Mouse (Mus musculus) adrenal gland, postnatal 4 days (tissue): ENCODE results near the gene Rtn4rl1. TPM values are rescaled to one million over a fixed set of nuclear protein-coding genes. Genes with fewer than 3 reads are reported as not detected.
"Not testable (repeated sequence)": the region's sequence is repeated elsewhere in the genome, so short reads cannot be mapped to it uniquely, and the experiment has no call there.

Experiments
- DNase-seq, 2 experiments: peaks; one replicate each; pipeline ENCODE4 v3.0.0; 2021 to 2022; ENCODE audit warnings: low spot score in 2 of 2, mixed read lengths in 2 of 2
- total RNA-seq, 2 experiments: library from RNA; stranded (reverse); gene quantifications; 2 replicates each; pipeline ENCODE4 v1.2.3; 2021

Gene Rtn4rl1
- total RNA-seq, 2 experiments from 2014 or later, result 33.3 to 33.8 TPM

DNA sequence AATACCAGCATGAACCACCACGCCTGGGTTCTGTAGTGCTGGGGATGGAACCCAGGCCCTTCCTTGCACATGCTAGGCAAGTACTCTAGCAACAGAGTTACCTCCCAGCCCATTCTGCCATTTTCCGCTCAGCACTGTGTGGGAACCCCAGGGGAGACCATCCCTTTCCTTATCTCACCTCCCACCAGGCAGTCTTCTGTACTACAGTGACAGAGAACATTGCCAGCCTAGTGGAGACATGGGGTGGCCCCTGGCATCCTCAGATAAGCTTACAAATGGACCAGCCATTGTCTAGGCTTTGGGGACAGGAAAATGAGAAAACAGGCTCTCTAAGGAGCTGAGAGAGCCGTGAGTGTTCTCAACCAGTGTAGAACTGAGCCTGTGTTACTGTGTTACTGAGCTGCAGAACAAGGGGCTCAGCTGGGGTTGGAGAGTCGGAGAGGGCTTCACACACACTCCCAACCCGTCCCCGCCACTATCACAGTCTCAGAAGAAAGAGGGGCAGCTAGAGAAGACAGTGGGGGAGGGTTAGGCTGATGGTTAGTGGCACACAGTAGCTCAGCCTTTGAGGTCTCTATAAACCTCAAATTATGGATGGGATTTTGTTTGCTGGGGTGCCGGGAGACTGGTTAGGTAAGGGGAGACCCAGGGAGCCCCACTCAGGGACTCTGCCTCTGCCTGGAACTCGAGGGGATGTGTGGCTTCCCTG, 76.8 kb downstream of the Rtn4rl1 start:
- DNase-seq, result no peak

DNA sequence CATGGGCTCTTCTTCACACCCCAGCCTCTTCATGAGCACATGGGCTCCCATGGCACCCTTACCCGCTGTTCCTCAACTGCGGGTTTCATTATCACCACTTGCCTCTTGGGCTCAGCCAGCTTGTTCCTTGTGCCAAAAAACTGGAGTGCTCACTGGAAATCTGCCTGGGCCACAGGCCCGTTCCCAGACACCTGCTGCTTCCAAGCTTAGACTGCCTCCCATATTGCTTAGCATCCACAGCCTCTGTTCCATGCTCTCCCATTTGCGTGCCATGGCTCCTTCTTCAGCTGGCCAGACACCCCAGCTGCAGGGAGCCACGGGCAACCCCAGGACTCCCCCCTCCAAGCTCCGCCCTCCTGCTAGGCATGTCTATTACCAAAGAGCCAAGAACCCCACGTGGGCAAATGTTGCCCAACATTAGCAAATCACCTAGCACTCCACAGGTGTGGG, 77.4 kb downstream of the Rtn4rl1 start:
- no peak for DNase-seq

DNA sequence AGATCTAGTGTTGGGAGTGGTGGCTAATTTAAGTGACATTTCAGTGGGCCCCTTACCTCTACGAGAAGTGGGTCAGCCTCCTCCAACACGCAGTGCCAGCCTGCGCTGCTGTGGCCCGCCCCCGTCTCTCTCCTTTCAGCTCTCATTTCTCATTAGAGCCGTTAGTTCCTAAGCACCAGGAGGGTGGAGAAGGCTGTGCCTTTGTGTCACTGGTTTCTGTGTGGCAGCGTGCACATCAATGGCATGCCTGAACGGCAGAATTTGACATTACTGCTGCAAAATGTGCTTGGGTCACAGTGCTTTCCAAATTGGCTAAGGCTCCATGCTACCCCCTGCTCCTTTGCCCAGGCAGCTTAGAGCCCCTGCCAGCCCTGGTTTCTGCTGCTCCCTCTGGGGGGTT, 79.9 kb downstream of the Rtn4rl1 start:
- DNase-seq, result no peak

DNA sequence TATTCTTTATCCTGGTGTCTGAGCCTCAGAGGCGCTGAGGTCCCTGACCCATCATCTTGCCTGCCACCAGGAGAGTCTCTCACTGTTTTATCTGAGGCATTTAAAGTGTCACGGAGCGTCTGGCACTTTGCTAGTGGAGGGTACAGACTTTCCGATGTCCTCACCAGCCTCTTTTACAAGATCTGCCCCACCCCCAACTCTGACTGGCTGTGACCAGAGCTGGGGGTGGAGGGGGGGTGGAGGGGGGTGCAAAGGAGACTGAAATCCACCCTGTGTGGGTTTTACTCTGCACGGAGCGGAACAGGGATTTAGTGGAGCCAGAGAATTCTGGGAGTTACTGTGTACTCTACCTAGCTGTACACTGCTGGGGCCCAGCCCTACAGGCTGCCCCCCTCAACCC, 81.5 kb downstream of the Rtn4rl1 start:
- no peak for DNase-seq

DNA sequence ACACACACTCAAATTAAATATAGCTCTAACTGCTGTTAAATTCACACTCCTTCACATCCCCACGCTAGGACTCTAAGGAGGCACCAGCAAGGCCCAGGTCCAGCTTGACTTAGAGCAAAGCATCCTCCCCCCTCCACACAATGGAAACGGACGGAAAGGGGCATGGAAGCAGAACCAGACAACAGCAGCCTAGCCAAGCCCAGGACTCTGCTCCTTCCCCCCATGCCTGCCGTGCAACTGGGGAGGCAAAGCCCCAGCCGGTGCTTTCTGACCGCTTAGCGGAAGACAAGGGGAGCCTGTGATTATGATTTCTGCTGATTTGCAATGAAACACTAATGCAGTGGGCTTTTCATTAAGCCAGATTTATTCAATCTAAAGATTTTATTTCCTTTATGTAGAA, 84.5 kb downstream of the Rtn4rl1 start:
- no peak for DNase-seq

DNA sequence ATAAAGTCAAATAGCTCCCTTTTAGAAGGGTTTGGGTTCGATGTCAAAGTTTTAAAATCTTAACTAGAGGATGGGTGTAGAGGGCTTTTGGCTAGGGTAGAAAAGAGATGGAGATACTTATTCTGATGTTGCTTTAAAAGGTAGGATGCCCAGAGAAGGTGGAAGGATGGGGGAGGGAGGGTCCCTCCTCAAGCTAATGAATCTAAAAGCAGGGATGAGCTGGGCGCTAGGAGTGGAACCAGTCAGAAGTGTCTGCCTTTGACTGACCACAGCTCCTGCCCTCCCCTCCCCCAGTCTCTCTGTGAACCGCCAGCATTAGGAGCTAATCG, 85.4 kb downstream of the Rtn4rl1 start:
- no peak for DNase-seq

DNA sequence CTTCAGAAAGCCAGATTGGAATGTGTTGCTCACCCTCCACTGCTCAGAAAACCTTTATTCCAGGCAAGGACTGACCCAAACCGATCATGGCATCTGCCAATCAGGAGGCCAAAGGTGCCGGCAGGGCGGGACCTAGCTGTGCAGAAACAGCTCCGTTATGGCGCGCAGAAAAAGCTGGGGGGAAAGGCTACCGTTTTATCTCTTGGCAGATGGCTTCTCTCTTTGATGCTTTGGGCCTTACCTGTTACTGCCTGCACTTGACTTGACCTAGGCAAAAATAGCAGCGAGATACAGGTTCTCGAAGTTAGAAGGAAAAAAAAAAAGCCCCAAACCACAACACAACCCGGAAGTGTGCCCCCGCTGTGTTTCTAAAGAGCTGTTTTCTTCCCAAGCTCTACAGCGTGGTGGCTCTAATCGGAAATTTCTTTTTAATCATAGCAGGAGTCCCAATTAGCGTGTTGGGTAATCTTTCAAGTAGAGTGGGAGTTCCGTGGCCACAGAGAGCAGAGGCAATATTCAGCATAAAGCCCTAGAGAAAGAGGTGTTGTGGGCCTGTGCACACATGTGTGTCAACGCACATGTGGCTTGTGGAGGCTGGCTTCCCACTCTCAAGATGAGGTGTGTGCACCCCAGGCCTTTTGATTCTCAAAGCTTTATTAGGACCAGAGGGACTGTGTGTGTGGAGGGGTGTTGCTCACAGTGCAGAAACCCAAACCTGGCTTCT, 85.9 kb downstream of the Rtn4rl1 start:
- no peak for DNase-seq

DNA sequence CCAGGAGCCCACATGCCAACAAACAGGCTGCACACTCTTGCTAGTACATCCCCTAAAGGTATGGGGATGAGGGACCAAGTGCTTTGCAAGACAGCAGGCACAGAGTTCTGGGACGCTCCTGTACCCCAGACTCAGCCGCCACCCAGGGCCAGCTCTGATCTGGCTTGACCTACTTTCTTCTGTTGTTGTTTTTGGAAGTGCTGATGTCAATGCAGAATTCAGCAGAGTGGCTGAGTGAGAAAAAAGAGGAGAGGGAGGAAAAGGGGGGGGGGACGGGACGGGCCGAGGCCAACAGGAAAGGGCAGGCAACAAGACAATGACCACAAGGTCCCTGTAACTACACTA, 86.5 kb downstream of the Rtn4rl1 start:
- no peak for DNase-seq

DNA sequence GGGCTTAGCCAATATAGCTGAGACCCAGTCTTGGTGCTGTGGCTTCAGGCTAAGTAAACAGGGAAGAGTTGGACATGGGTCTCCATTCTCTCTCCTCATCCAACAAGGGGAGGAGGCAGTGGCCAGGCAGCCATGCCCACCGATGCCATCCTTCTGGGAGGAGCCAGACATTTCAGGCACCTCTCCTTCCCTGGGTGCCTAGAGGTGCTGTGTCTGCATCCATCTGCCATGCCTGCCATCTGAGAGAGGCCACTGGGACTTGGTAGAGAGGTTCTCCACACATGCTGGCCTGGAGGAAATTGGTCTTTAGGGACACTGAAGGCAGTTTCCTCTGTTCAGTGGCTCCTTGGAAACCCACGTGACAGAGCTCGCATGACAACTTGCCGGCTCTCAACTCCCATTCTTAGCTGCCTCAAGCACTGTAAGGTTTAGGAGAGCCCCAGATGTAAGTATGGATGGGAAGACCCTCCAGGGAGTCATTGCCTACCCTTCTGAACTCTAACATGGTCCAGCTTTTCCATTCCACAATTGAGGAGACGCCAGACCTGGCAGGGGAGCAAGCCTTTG, 86.9 kb downstream of the Rtn4rl1 start:
- DNase-seq, result no peak

DNA sequence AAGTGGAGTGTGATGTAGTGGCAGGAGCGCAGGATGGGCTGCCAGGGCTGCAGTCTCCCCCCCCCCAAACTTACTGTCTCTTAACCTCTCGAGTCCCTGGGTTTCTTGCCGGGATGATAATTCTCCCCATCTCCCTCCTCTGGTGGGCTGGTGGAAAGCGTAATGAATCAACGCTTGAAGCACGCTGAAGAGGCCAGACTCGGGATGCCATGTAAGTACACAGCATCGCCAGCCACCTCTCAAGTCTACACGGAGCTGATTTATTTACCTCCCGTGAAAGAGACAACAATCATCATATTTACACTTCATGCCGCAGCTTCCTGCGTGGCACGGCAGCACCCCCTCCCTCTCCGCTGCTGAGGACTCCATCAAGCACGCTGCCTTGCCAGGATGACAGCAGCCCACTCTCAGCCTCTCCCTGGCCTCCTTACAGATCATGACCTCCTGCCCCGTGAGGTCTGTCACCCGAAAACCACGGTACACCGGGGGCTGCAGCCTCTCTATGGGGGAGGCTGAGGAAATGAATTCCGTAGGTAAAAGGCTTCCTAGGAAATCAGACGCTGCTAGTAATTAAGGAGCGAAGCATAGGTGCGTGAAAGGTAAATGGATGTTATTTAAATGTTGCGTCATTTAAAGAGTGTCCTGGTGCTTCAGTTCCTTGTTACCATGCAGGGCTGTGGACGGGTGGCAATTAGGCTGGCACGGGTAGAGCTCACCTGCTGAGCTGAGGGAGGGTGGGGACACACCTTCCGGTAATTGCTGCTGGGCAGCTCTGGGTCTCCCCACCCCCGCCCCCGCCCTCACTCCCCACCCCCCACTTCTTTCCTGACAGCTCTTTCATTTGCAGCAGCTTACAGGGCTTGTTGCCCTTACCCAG, 88.0 kb downstream of the Rtn4rl1 start:
- DNase-seq, result no peak

DNA sequence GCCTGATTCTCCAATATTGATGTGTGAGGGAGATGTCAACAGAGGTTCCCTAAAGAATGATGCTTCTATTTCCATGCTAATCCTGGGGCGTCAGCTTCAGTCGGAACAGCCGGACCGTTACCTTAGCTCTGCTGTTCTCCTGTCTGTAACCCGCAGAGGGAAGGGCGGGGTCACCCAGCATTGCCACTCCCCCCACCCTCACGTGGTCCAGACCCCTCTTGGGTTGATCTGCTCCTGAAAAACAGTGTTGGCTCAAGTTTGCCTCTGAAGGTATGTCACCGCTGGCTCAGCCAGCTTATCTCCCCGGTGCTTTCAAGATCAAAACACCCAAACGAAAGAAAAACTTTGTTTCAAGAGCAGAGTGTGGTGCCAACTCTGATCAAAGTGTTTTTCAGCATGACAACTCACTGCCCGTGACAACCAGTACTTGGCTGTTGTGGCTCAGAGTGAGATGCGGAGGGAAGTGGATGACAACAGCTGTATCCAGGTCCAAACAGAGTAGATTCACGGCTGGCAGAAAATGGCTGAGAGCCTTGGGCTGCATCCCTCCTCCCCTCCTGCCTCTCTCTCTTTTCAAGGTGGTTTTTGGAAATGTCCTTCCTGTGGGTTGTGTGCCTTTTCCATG, 89.0 kb downstream of the Rtn4rl1 start:
- no peak for DNase-seq

DNA sequence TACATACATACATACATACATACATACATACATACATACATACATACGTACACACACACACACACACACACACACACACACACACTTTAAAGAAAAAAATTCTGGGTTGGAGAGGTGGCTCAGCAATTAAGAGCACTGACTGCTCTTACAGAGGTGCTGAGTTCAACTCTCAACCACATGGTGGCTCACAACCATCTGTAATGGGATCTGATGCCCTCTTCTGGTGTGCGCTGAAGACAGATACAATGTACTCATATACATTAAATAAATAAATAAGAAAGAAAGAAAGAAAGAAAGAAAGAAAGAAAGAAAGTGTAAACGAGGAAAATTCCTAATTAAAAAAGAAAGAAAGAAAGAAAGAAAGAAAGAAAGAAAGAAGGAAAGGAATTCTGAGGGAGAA, 90.2 kb downstream of the Rtn4rl1 start:
- not testable (repeated sequence) for DNase-seq

DNA sequence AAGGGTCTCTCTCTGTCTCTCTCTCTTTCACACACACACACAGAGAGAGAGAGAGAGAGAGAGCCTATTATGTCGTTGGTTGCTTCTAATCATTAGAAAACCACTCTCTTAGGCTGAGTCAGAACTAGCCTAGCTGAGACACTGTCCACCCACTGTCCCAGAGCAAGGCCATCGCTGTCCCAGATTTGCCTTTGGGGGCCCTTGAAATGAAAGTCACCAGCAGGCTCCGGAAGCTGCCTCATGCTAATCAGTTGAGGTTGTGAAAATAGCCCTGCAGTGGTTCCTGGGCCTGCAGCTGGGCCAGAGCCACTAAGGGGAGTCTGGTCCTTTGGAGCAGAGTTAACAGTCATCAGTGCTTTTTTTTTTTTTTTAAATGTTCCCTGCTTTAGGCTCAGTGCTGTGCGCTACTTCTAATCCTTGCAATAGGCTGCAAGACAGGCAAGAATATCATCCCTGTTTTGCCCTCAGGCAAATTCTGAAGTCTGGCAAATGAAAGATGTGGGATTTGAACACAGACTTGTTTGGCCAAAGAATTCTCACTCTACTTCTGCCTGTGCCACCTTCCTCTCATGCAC, 92.4 kb downstream of the Rtn4rl1 start:
- DNase-seq, result no peak

DNA sequence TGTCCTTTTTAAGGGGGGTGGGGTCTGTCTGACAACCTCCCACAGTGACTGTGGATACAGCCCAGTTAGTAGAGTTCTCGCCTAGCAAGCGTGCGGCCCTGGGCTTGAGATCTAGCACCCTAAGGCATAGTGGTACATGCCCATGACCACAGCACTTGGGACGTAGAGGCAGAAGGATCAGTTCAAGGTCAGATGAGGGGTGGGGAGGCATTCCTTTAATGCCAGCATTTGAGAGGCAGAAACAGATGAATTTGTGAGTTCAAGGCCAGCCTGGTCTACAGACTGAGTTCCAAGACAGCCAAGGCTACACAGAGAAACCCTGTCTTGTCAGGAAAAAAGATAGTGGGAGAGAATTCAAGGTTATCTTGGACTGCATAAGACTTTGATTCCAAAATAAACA, 93.3 kb downstream of the Rtn4rl1 start:
- no peak for DNase-seq

DNA sequence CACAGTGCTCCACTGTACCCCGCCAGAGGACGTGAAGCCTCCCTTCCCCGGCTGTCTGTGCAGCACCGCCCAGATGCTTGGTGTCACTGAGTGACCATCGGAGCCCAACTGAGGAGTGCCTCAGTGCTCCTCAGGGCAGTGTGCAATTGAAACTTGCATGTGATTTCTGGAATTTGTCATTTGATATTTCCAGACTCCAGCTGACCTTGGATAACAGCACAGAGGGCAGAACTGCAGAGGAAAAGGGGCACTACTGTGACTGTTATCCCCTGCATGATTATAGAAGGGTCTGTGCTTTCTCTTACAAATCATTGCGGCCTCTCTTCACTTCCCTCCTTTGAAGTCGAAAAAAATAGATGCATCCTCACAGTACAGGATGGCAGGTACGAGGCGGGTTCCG, 94.4 kb downstream of the Rtn4rl1 start:
- DNase-seq, result no peak

DNA sequence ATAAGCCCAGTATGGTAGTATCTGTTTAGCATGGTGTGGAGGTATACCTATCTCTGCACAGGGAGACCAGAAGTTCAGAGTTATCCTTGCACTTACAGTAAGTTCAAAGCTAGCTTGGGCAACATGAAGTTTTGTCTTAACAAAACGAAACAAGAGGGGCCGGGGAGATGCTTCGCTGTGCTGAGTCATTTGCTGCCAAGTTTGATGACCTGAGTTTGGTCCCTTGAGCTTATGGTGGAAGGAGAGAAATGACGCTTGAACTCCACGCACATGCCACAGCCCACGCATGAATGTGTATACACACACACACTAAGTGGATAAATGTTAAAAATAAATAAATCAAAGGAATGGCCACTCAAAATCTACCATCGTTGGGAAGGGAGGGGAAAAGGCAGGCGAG, 94.9 kb downstream of the Rtn4rl1 start:
- DNase-seq, result no peak

DNA sequence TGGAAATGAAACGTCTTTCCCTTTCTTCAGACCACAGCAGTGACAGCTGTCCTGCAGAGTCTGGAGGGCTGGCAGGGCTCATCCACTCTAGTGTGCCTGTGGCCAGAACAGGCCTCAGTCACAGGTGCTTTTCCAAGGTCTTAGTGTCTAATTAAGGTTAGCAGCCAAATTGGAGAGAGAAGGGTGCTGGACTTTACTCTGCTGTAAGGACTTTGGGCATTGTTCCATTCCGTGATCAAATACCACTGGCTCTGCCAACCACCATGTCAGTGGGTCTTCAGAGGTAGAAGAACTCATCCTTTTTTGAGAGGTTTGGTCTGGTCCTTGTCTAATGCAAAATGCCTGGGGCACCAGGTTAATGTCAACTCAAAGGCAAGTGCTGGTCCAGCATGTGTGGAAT, 95.5 kb downstream of the Rtn4rl1 start:
- DNase-seq, result no peak

DNA sequence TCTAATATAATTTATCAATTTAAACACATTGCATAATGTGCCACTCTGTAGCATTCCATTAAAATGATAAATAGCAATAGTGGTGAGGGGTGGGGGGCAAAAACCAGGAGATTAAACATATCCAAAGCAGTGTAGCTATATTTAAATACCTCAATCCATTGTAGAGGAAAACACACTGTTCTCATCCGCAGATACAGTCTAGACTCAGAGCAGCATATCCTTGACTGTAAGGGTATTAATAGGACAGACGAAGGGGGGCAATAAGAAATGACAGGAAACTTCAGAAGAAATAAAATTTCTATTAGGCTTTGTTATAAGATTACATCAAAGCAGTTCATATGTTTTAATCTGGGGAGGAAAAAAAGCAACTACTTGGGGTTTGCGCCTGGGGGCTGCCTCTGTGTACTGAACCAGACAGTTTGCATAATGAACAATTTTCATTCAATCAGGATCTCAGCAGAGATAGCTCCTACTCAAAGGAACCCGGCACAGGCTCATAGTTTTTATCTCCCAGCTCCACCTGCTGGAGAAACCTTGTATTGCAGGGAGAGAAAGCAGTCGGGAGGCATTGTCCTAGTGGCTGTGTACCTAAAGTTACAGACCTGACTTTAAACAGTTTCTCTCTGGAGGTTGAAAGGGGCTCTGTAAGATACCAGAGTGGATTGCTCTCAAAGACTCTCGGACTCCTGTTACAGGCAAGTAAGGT, 97.1 kb downstream of the Rtn4rl1 start:
- peak; percentile 63 to 80 for DNase-seq

DNA sequence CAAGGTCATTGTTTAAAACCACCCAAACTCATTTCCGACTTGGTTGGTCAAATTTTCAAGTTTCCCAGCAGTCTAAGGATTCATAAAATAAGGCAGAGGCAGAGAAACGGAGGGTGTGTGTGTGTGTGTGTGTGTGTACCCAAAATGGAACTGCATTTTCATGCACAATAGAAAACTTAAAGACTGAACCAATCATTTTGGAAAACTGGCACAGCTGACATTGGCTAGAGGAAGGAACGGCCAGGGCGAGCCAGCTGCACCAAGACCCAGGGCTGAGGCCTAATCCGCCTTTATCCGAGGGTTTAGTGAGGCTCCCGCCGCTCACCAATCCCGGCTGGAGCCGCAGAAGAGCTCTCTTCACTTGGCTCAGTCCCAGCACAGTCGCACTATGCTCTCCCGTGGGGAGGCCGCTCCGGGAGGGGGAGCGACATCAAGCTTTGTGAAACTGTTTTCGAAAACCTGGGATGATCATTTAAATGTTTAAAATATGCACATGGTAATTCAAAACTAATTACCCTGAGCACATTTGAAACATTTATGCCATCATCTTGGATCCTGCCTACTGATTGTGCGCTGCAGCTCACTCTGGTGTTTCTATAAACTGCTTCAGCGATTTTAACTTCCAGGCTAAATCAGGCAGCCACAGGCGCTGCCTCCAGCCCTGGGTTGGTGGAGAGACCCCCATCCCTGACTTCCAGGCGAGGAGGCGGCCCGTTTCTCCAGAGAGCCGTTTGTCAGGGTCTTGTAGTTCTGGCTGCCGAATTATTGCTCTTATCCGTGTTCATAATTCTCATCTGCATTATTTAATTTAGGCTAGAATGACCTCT, 98.0 kb downstream of the Rtn4rl1 start:
- DNase-seq, result no peak
